Mouse (Mus musculus) heart, embryonic 15.5 days (tissue): ENCODE measurements around the gene Ybx2. TPM values are rescaled to one million over a fixed set of nuclear protein-coding genes. Genes with fewer than 3 reads are reported as not detected.

Source experiments
- ATAC-seq: fragments of 200-750 bp; cut with Nextera tagmentation; replicated peaks from 2 replicates; pipeline ENCODE4 v1.8.0; 2017; ENCODE audit warnings: low read depth, moderate TSS enrichment; ENCODE audit not compliant: insufficient number of reproducible peaks, insufficient read depth, low FRiP score
- H3K27ac ChIP-seq: fragments of 300-500 bp; sonication (generic); 2 replicates; pipeline ENCODE4 v1.5.1; 2015; ENCODE audit warnings: mild to moderate bottlenecking, inconsistent platforms
- H3K27me3 ChIP-seq: fragments of 300-500 bp; sonication (generic); 2 replicates; pipeline ENCODE4 v1.6.1; 2015; ENCODE audit warnings: inconsistent platforms
- H3K36me3 ChIP-seq: fragments of 300-500 bp; sonication (generic); 2 replicates; pipeline ENCODE4 v1.6.1; 2015; ENCODE audit warnings: mild to moderate bottlenecking, inconsistent platforms
- H3K4me1 ChIP-seq: fragments of 300-500 bp; sonication (generic); replicated peaks from 2 replicates; pipeline ENCODE4 v1.6.1; 2015; ENCODE audit warnings: inconsistent platforms
- H3K4me2 ChIP-seq: fragments of 300-500 bp; sonication (generic); 2 replicates; pipeline ENCODE4 v1.6.1; 2015; ENCODE audit warnings: inconsistent platforms, mild to moderate bottlenecking, moderate library complexity
- H3K4me3 ChIP-seq: fragments of 300-500 bp; sonication (generic); 2 replicates; pipeline ENCODE4 v1.5.1; 2015; ENCODE audit warnings: mild to moderate bottlenecking, inconsistent platforms
- H3K9ac ChIP-seq: fragments of 300-500 bp; sonication (generic); 2 replicates; pipeline ENCODE4 v1.6.1; 2015; ENCODE audit warnings: mild to moderate bottlenecking, inconsistent platforms
- H3K9me3 ChIP-seq: fragments of 300-500 bp; sonication (generic); replicated peaks from 2 replicates; pipeline ENCODE4 v1.6.1; 2016; ENCODE audit warnings: inconsistent platforms
- WGBS: fragments of 180-500 bp; shearing (Covaris S2); methylation state at CpG from one replicate; pipeline ENCODE4 v1.1.7; 2015; ENCODE audit warnings: mixed read lengths; 5-methylcytosine and 5-hydroxymethylcytosine counted together
- polyA plus RNA-seq: library from polyadenylated mRNA; unstranded; fragments of >200 nt; fragmentation: Nextera tagmentation; extraction: Ambion mirVana; gene quantifications from 2 replicates; pipeline ENCODE4 v1.2.1, GENCODE M21; 2015

The Ybx2 gene
- polyA plus RNA-seq, 1 experiment from 2014 or later, result 5.5 TPM

DNA sequence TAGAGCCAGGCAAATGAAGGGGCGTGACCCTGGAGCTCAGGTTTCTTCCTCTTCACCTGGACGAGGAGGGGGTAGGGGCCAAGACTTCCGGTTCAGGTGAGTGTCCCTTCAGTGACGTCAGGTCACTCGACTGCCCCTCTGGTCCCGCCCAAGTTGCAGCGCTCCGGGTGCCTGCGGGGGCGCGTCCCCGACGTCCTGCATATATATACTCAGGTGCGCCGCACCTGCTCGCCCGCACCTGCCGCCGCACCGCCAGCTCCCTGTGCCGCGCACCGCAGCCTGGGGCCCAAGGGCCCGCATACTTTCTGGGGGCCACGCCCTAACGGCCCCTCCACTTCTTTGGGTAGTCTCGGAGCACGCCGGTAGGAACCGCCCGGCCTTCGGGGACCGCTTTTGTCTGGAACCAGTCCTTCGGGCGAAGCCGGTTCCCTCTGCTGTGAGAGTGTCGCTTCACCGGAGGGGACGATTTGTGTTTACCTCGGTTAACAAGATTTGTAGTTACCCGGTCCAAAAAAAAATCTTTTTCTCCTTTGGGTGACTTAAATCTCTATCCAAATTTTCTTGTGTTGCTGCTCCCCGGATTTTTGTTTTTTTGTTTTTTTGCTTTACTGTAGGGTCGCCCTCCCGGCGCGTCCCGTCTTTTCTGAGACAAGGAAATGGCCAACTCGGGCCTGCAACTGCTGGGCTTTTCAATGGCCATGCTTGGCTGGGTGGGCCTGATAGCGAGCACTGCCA, 29.8 kb downstream of the Ybx2 start:
- H3K9me3 ChIP-seq, result no peaks in the 10 kb centered on the region
- peaks cover 68% of the 10 kb centered on the region for H3K27me3 ChIP-seq
- H3K36me3 ChIP-seq, result peaks cover 23% of the 10 kb centered on the region
- no peak overlapping the region for H3K9ac ChIP-seq
- 3% methylated on average over 49 of the region's 49 CpGs for WGBS
- peak overlapping the region; percentile 84 for H3K4me2 ChIP-seq
- 0 out of 2 replicates have a peak, but pooled peaks have one; percentile 12 for ATAC-seq
- H3K4me3 ChIP-seq, result peak overlapping the region; percentile 51
- peaks cover 20% of the 10 kb centered on the region for H3K4me1 ChIP-seq
- H3K27ac ChIP-seq, result no peak overlapping the region

DNA sequence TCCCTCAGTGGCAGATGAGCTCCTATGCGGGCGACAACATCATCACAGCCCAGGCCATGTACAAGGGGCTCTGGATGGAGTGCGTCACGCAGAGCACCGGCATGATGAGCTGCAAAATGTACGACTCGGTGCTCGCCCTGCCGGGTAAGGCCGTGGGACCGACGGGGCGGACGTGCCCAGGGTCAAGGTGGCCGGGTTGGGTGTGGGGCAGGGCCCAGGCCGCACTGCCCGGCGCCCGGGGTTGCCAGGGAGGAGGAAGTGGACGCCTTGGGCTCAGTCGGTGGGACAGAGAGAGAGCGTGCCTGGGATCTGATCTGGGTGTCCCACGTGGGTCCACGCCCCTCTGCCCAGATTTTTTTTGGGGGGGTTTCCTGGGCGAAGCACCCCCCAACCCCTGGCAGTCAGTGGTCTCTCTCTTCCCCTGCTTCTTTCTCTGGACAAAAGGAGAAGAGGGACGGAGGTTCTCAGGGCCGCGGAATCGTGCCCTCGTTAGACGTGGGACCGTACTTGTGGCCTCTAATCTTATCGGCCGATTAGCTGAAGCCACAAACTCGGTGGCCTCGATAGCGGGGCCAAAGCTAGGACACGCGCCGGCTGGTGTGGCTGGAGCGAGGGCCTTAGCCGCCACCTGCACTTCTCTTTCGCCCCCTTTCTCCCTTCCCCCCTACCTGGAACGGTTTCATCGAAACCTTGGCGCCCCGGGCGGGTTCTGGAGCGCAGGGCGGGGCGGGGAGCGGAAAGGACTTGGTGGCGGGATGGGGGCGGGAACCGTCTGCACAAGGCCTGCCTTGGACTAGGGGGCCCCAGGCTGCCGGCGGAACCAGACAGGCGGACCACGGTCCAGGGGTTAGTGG, 30.6 kb downstream of the Ybx2 start:
- peaks cover 20% of the 10 kb centered on the region for H3K4me1 ChIP-seq
- H3K27ac ChIP-seq, result no peak overlapping the region
- H3K27me3 ChIP-seq, result peaks cover 65% of the 10 kb centered on the region
- ATAC-seq, result peak; percentile 64
- H3K9ac ChIP-seq, result peak overlapping the region; percentile 51
- peak overlapping the region; percentile 51 for H3K4me3 ChIP-seq
- H3K9me3 ChIP-seq, result no peaks in the 10 kb centered on the region
- peak overlapping the region; percentile 84 for H3K4me2 ChIP-seq
- H3K36me3 ChIP-seq, result peaks cover 23% of the 10 kb centered on the region
- 1% methylated on average over 53 of the region's 59 CpGs for WGBS

- H3K9me3 ChIP-seq, result no peaks in the 10 kb centered on the region
- peak overlapping the region; percentile 84 for H3K4me2 ChIP-seq
- 36% methylated on average over 17 of the region's 17 CpGs for WGBS
- H3K27me3 ChIP-seq, result peaks cover 58% of the 10 kb centered on the region
- peak overlapping the region; percentile 51 for H3K9ac ChIP-seq
- no peak overlapping the region for H3K27ac ChIP-seq
- H3K4me3 ChIP-seq, result peak overlapping the region; percentile 51
- peaks cover 24% of the 10 kb centered on the region for H3K36me3 ChIP-seq
- peaks cover 20% of the 10 kb centered on the region for H3K4me1 ChIP-seq
- ATAC-seq, result no peak
These were observed 31.4 kb downstream of the Ybx2 start for GRCm38 (mm10) chr11:69966860-69967517.

GRCm38 (mm10) chr11:69968793-69969192, 33.2 kb downstream of the Ybx2 start:
- Histone ChIP-seq H3K9ac (no peak overlapping the region), H3K27ac (no peak overlapping the region), H3K27me3 (peaks cover 42% of the 10 kb centered on the region), H3K4me2 (no peak overlapping the region), H3K4me1 (peaks cover 20% of the 10 kb centered on the region), H3K36me3 (peaks cover 40% of the 10 kb centered on the region), H3K9me3 (no peaks in the 10 kb centered on the region), H3K4me3 (no peak overlapping the region)
- WGBS, result 77% methylated on average over 4 of the region's 4 CpGs
- ATAC-seq, result no peak

- 79% methylated on average over 6 of the region's 6 CpGs for WGBS
- H3K27me3 ChIP-seq, result peaks cover 28% of the 10 kb centered on the region
- ATAC-seq, result no peak
- H3K4me3 ChIP-seq, result no peak overlapping the region
- H3K4me2 ChIP-seq, result no peak overlapping the region
- no peaks in the 10 kb centered on the region for H3K9me3 ChIP-seq
- H3K27ac ChIP-seq, result no peak overlapping the region
- peaks cover 54% of the 10 kb centered on the region for H3K36me3 ChIP-seq
- no peak overlapping the region for H3K9ac ChIP-seq
- H3K4me1 ChIP-seq, result peaks cover 16% of the 10 kb centered on the region
These were observed 34.6 kb downstream of the Ybx2 start for GRCm38 (mm10) chr11:69970222-69970621.

DNA sequence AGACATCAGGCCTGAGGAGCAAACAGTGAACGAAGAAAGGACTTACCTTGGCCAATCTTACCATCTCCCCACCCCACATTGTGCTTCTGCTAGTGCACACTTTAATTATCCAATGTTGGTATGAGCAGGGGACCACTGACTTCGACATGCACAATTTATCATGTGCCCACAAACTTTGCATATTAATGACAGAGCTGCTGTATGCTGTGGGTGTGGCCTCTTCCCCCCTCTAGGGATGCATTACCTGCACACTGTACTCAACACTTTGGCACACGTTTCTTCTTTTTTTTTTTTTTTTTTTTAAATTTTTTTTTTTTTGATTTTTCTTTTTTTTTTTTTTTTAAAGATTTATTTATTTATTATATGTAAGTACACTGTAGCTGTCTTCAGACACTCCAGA, 35.2 kb downstream of the Ybx2 start:
- H3K9ac ChIP-seq, result no peak overlapping the region
- H3K4me1 ChIP-seq, result peaks cover 12% of the 10 kb centered on the region
- H3K4me2 ChIP-seq, result no peak overlapping the region
- peaks cover 22% of the 10 kb centered on the region for H3K27me3 ChIP-seq
- H3K9me3 ChIP-seq, result no peaks in the 10 kb centered on the region
- peaks cover 58% of the 10 kb centered on the region for H3K36me3 ChIP-seq
- WGBS, result 77% methylated on average over 3 of the region's 3 CpGs
- no peak for ATAC-seq
- H3K4me3 ChIP-seq, result no peak overlapping the region
- no peak overlapping the region for H3K27ac ChIP-seq

GRCm38 (mm10) chr11:69974907-69975306, 39.3 kb downstream of the Ybx2 start:
- Histone ChIP-seq H3K4me1 (peaks cover 11% of the 10 kb centered on the region), H3K27ac (no peak overlapping the region), H3K9ac (no peak overlapping the region), H3K9me3 (no peaks in the 10 kb centered on the region), H3K4me3 (no peak overlapping the region), H3K4me2 (no peak overlapping the region), H3K36me3 (peaks cover 60% of the 10 kb centered on the region), H3K27me3 (no peaks in the 10 kb centered on the region)
- WGBS, result 89% methylated on average over 2 of the region's 2 CpGs
- ATAC-seq, result no peak

GRCm38 (mm10) chr11:69976271-69976670, 40.7 kb downstream of the Ybx2 start:
- WGBS, result 51% methylated on average over 4 of the region's 4 CpGs

DNA sequence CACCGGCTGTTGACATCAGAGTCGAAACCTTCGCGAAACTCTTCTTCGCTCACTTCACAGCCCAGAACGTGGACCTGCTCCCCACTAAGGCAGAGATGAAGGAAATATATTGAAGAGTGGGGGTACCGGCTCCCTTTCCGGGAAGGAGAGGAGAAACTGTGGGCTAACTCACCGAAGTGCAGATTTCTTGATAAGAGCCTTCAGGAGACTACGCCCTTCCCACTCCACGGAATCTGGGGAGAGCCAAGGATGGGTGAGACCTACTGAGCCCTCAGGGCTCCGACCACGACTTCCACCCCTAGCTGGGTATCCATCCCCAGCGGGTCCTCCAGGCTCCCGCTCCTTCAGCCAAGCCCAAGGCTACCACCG, 44.2 kb downstream of the Ybx2 start:
- WGBS, result 2% methylated on average over 16 of the region's 16 CpGs
- peaks cover 36% of the 10 kb centered on the region for H3K36me3 ChIP-seq

More at GRCm38 (mm10) chr11:69976271-69976670, 40.7 kb downstream of the Ybx2 start:
- Histone ChIP-seq H3K9ac (no peak overlapping the region), H3K36me3 (peaks cover 56% of the 10 kb centered on the region), H3K27ac (no peak overlapping the region), H3K4me3 (no peak overlapping the region), H3K4me2 (no peak overlapping the region), H3K27me3 (no peaks in the 10 kb centered on the region), H3K9me3 (no peaks in the 10 kb centered on the region), H3K4me1 (peaks cover 11% of the 10 kb centered on the region)
- ATAC-seq, result no peak

DNA sequence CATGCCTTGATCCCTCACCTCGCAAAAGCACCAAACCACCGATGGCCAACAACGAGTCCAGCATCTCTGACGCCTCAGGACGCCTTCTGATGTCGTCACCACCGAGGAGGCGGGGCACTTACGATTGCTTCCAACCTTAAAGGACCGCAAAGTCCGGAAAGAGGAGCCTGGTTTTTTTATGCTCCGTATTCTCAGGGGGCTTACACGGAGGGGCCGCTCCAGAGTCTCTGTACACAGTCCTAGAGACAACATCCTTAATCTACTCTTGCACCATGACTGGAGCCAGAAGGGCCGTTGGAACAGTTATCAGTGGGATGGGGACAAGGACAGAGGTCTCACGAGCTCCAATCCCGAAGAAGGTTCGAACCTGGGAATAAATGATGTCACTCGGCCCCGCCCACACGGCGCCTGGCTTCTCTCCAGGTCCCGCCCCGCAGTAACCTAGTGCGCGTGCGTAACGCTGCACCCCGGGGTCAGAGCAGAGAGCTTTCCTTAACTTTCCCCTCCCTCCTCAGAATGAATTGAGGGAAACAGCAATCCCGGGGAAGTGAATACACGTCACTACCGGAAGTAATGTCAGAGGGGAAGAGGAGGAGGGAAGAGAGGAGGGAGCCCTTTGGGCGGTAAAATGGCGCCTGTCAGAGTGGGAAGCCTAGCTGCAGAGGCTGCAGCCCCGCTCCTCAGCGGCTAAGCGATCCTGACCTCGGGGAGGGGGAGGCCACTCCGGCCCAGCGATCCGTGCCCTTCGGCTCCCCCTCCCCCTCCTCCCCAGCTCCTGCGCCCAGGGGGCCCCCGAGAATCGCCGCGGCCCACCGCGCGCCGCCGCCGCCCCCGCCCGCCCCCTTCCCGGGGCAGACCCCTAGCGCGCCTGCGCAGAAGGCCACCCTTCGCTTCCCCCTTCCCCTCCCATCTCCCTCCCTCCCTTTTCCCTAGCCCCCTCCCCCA, 44.9 kb downstream of the Ybx2 start:
- H3K4me2 ChIP-seq, result peak overlapping the region; percentile 89
- WGBS, result under 1% methylated on average over 59 of the region's 60 CpGs
- H3K4me1 ChIP-seq, result peaks cover 31% of the 10 kb centered on the region
- peak overlapping the region; percentile 98 for H3K4me3 ChIP-seq
- ATAC-seq, result peak; percentile 97
- no peaks in the 10 kb centered on the region for H3K9me3 ChIP-seq
- peaks cover 36% of the 10 kb centered on the region for H3K36me3 ChIP-seq
- peak overlapping the region; percentile 100 for H3K9ac ChIP-seq
- no peaks in the 10 kb centered on the region for H3K27me3 ChIP-seq
- H3K27ac ChIP-seq, result peak overlapping the region; percentile 100

More for the DNA sequence above, 44.2 kb downstream of the Ybx2 start:
- peak overlapping the region; percentile 98 for H3K4me3 ChIP-seq
- ATAC-seq, result no peak
- H3K4me1 ChIP-seq, result peaks cover 31% of the 10 kb centered on the region
- H3K27me3 ChIP-seq, result no peaks in the 10 kb centered on the region
- H3K9ac ChIP-seq, result peak overlapping the region; percentile 85
- H3K4me2 ChIP-seq, result peak overlapping the region; percentile 89
- peak overlapping the region; percentile 100 for H3K27ac ChIP-seq
- no peaks in the 10 kb centered on the region for H3K9me3 ChIP-seq
